Mouse (Mus musculus) lung, postnatal 4 days (tissue): ENCODE results near the gene Nova1.

Source experiments
- DNase-seq, 2 experiments: peaks; one replicate each; pipeline ENCODE4 v3.0.0; 2021

The Nova1 gene

DNA sequence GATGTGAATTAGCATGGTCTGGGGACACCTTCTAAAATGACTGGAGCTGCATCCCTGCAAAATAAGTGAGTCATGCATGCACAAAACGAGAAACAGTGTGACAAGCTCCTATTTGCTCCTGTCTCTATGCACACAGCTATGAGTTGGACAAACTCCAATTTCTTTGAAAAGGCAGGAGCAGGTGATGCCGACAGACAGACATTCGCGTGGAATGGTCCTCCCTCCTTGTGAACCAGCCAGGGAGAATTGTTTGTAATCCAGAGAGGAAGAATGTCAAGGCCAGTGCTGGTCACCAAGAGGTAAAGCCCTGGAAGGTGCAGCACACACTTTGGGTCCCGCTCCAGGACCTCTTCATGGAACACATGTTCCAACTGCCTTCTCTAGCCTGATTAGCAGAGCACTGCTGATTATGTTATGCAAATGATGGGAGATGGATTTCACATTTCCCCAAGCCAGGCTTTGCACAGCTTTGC, 172.6 kb downstream of the Nova1 start:
- DNase-seq, result no peak

- DNase-seq, result no peak
Observed at GRCm38 (mm10) chr12:46645365-46645962, 173.3 kb downstream of the Nova1 start.
